Mouse (Mus musculus): Measurements from ENCODE around the gene Gm20716. TPM values are rescaled to one million over a fixed set of nuclear protein-coding genes. Genes with fewer than 3 reads are reported as not detected.
A peak's percentile ranks its signal among the peaks of the same experiment; 100 is the strongest.

Gene Gm20716
- polyA plus RNA-seq, 1 experiment from 2014 or later: 24.6 TPM

DNA sequence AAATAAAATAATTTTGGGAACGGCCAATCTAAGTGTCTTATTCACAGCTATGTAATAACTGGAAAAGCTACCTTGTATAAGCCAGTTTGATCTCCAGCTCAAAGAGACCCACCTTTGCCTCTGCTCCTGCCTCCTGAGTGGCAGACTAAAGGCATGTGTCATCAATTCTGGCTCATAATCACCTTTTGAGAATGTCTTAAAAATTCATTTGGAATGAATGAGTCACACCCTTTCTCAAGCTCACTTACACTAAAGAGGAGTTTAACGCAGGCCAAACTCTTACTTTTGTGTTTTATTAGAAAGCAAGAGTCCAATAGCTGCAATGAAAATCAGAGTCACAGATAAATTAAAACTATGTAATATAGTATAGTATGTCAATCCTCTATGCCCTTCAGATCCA is 38.3 kb downstream of the Gm20716 start:
- no peak overlapping the region for H3K4me3 ChIP-seq (ENCODE audit: low read depth, low read length)
- peaks cover 5% of the 10 kb centered on the region; the same call in 1 of the 2 replicates for H3K36me3 ChIP-seq (ENCODE audit: control insufficient read depth, insufficient read depth, low read length)
- H3K27ac ChIP-seq (ENCODE audit: low read depth, low read length): no peak overlapping the region

DNA sequence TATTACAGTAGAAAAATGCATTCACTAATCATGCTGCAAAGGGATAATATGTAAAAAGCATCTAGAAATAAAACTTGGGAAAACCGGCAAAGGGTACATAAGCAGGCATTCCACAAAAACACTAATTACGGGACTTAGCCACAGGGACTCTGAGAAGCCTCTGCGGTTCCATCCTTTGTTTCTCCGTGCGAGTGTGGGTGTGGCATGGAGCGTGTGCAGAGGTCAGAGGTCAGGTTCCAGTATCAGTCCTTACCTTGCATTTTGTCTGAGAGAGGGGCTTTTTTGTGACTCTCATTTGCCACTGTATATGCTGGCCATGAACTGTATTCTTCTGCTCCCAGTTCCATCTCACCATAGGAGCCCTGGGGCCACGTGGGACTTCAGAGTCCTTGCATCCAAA is 54.2 kb downstream of the Gm20716 start:
- Histone ChIP-seq H3K9ac (ENCODE audit: low read length) (no peak overlapping the region), H3K4me1 (ENCODE audit: control insufficient read depth, insufficient read depth, low read length) (no peaks in the 10 kb centered on the region), H3K4me2 (no peak overlapping the region), H3K9me3 (ENCODE audit: control insufficient read depth, low read length) (no peaks in the 10 kb centered on the region), H3K27ac (ENCODE audit: low read depth, low read length) (no peak overlapping the region), H3K27me3 (ENCODE audit: control insufficient read depth, insufficient read depth, low read length) (no peaks in the 10 kb centered on the region), H3K36me3 (ENCODE audit: control insufficient read depth, insufficient read depth, low read length) (0 out of 2 replicates have a peak, but pooled peaks cover 3% of the 10 kb centered on the region), H3K4me3 (ENCODE audit: low read depth, low read length) (no peak overlapping the region)
- ATAC-seq (ENCODE audit: low FRiP score) (no peak), DNase-seq (ENCODE audit: low spot score, missing footprints) (no peak)
- WGBS: 40% methylated on average over 7 of the region's 7 CpGs

More for the DNA sequence above, 38.3 kb downstream of the Gm20716 start:
- H3K4me2 ChIP-seq: no peak overlapping the region
- no peaks in the 10 kb centered on the region for H3K27me3 ChIP-seq (ENCODE audit: control insufficient read depth, insufficient read depth, low read length)
- 96% methylated on average over 2 of the region's 2 CpGs for WGBS
- no peaks in the 10 kb centered on the region for H3K9me3 ChIP-seq (ENCODE audit: control insufficient read depth, low read length)
- no peak overlapping the region for H3K9ac ChIP-seq (ENCODE audit: low read length)
- DNase-seq (ENCODE audit: low spot score, missing footprints): no peak
- H3K4me1 ChIP-seq (ENCODE audit: control insufficient read depth, insufficient read depth, low read length): peaks cover 1% of the 10 kb centered on the region; the same call in 1 of the 2 replicates
- no peak for ATAC-seq (ENCODE audit: low FRiP score)

DNA sequence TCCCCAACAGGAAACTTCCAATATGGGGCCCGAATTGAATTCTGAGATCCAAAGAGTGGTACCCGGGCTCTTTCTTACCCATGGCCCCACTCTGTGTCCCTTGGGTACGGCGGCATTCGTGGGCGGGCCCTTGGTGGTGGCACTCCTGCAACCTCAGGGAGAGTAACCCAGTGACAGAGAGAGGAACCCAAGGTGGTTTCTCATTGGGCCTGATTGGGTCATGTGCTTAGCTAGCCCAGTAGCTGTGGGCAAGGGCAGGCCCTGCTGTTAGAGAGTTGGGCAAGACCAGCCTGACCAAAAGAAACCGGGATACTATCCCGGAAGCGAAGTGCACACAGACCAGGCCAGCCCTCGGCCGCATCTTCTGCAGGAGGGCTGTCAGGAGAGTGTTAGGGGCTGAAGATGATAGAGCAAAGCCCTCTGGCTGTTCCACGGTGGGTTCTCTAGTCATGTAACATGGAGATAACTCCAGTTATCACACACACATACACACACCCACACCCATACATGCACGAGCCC is 59.9 kb downstream of the Gm20716 start:
- no peak overlapping the region for H3K27ac ChIP-seq (ENCODE audit: low read depth, low read length)
- H3K4me3 ChIP-seq (ENCODE audit: low read depth, low read length): no peak overlapping the region
- H3K36me3 ChIP-seq (ENCODE audit: control insufficient read depth, insufficient read depth, low read length): no peaks in the 10 kb centered on the region
- peaks cover 27% of the 10 kb centered on the region for H3K4me1 ChIP-seq (ENCODE audit: control insufficient read depth, insufficient read depth, low read length)
- H3K4me2 ChIP-seq: peak overlapping the region; percentile 20; the same call in 1 of the 2 replicates
- DNase-seq (ENCODE audit: low spot score, missing footprints) (peak; percentile 89), ATAC-seq (ENCODE audit: low FRiP score) (peak; percentile 64)
- H3K9me3 ChIP-seq (ENCODE audit: control insufficient read depth, low read length): no peaks in the 10 kb centered on the region
- no peak overlapping the region for H3K9ac ChIP-seq (ENCODE audit: low read length)
- no peaks in the 10 kb centered on the region for H3K27me3 ChIP-seq (ENCODE audit: control insufficient read depth, insufficient read depth, low read length)
- 11% methylated on average over 13 of the region's 13 CpGs for WGBS

DNA sequence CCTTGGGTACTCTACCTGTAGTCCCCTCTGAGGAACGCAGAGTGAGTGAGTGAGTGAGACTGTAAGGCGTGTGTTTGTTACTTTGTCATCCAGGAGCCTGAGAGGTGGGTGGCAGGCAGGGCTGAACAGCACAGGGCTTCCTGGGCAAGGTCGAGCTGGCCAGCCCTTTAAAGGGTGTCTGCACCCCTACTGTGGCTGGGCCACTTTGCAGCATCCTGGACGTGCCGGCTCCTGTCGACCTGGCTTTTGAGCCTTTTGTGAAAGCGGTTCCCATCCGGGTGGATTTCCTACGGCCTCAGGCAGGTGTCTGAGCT is 60.4 kb downstream of the Gm20716 start:
- no peak overlapping the region for H3K9ac ChIP-seq (ENCODE audit: low read length)
- H3K4me1 ChIP-seq (ENCODE audit: control insufficient read depth, insufficient read depth, low read length): peaks cover 27% of the 10 kb centered on the region
- no peaks in the 10 kb centered on the region for H3K9me3 ChIP-seq (ENCODE audit: control insufficient read depth, low read length)
- H3K4me2 ChIP-seq: peak overlapping the region; percentile 20; the same call in 1 of the 2 replicates
- 0 out of 2 replicates have a peak, but pooled peaks have one; percentile 1 for ATAC-seq (ENCODE audit: low FRiP score)
- no peak overlapping the region for H3K4me3 ChIP-seq (ENCODE audit: low read depth, low read length)
- DNase-seq (ENCODE audit: low spot score, missing footprints): no peak
- no peaks in the 10 kb centered on the region for H3K36me3 ChIP-seq (ENCODE audit: control insufficient read depth, insufficient read depth, low read length)
- WGBS: 3% methylated on average over 9 of the region's 9 CpGs
- no peak overlapping the region for H3K27ac ChIP-seq (ENCODE audit: low read depth, low read length)
- no peaks in the 10 kb centered on the region for H3K27me3 ChIP-seq (ENCODE audit: control insufficient read depth, insufficient read depth, low read length)

DNA sequence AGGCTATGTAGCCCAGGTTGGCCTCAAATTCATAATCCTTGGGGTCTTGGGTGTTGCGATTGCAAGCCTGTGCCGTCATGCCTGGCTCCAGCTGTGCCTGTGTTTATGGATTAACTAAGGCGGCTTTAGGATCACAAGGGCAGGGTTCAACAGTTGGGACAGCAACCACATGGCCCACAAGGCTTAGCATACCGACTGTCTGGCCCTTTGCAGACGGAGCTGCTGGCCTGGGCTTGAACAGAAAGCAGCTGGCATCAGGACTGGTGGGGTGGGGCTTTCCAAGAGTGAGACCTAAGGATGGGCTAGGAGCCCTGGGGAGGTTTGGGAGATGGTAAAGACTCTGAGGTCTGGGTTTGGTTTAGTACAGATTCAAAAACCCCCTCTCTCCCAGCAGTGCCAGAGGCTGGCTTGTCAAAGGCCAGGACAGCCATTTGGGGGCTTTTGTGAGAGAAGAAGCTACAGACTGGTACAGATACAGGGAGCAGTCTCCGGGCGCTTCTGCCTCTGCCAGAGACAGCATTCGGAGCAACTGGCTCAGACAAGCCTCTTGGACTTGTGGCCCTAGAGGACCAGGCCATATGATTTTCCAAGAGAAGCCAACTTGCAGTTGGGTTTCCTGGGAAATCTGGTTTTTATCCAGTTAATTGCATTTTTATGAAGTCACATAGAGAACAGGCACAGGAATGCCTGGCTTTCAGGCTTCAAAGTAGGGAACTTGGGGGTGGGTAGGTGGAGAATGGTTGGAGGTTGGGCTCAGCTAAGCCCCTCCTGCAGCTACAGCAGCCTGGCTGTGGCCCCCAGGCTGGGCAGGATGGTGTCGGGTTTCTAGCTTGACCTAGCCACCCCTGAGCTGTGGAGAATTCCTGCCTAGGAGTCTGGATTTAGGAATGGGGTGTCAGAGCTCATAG is 61.0 kb downstream of the Gm20716 start:
- Histone ChIP-seq H3K36me3 (ENCODE audit: control insufficient read depth, insufficient read depth, low read length) (no peaks in the 10 kb centered on the region), H3K4me2 (no peak overlapping the region), H3K27ac (ENCODE audit: low read depth, low read length) (no peak overlapping the region; the same call in 1 of the 2 replicates), H3K27me3 (ENCODE audit: control insufficient read depth, insufficient read depth, low read length) (no peaks in the 10 kb centered on the region), H3K9ac (ENCODE audit: low read length) (0 out of 2 replicates have a peak overlapping the region, but pooled peaks have one; percentile 33), H3K9me3 (ENCODE audit: control insufficient read depth, low read length) (no peaks in the 10 kb centered on the region), H3K4me3 (ENCODE audit: low read depth, low read length) (no peak overlapping the region), H3K4me1 (ENCODE audit: control insufficient read depth, insufficient read depth, low read length) (peaks cover 27% of the 10 kb centered on the region)
- 27% methylated on average over 9 of the region's 9 CpGs for WGBS
- peak; percentile 57 for ATAC-seq (ENCODE audit: low FRiP score)
- peak; percentile 89 for DNase-seq (ENCODE audit: low spot score, missing footprints)

DNA sequence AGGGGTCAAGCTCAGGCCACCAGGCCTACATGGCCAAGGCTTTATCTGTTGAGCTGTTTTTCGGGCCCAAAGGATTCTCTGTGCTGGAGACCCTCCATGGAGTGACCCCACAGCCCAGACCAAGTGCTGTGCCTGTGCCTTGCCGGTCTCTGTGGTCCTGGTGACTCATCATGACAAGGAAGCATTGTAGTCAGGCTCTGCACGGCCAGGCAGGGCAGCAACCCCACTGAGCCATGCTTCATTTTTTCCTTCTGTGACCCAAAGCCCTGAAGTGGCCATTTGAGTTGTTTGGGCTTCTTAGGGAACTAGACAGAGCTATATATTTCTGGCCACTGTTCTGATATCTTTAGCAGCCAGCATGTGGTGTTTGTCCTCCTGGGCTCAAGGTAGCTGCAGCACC is 62.4 kb downstream of the Gm20716 start:
- ATAC-seq (ENCODE audit: low FRiP score) (no peak), DNase-seq (ENCODE audit: low spot score, missing footprints) (no peak)
- H3K27ac ChIP-seq (ENCODE audit: low read depth, low read length): no peak overlapping the region
- no peaks in the 10 kb centered on the region for H3K9me3 ChIP-seq (ENCODE audit: control insufficient read depth, low read length)
- no peak overlapping the region for H3K4me3 ChIP-seq (ENCODE audit: low read depth, low read length)
- no peaks in the 10 kb centered on the region for H3K27me3 ChIP-seq (ENCODE audit: control insufficient read depth, insufficient read depth, low read length)
- H3K36me3 ChIP-seq (ENCODE audit: control insufficient read depth, insufficient read depth, low read length): no peaks in the 10 kb centered on the region
- no peak overlapping the region for H3K9ac ChIP-seq (ENCODE audit: low read length)
- WGBS: 64% methylated on average over 3 of the region's 3 CpGs
- no peak overlapping the region for H3K4me2 ChIP-seq
- H3K4me1 ChIP-seq (ENCODE audit: control insufficient read depth, insufficient read depth, low read length): peaks cover 27% of the 10 kb centered on the region

DNA sequence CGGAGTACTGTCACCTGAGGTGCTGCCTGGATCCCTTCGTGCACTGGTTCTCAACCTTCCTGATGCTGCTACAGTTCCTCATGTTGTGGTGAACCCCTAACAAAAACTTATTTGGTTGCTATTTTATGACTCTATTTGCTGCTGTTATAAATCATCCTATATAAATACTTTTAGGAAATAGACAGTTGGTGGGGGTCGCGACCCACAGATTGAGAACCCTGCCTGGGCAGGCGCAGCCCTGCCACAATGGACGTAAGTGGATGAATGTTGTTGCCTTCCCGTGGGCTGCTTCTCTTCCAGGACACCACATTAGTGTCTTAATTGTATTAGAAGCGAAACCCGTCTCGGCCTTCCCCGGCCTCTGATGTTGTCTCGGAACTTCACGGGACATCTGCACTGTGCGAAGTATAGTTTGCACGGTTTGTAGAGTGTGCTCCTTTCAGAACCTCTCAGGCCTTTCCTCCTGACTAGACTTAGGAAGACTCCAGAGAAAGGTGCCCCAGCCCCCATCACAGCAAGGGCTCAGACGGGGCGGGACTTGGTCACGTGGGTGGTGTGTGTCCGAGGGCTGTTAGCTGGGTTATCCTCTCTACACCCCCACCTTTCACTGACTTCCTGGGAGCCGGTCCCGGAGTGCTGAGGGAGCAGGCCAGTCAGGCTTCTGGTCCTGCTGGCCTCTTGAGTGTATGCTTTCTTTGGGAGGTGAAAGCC is 63.3 kb downstream of the Gm20716 start:
- Histone ChIP-seq H3K27ac (ENCODE audit: low read depth, low read length) (no peak overlapping the region), H3K27me3 (ENCODE audit: control insufficient read depth, insufficient read depth, low read length) (no peaks in the 10 kb centered on the region; the same call in 1 of the 2 replicates), H3K9ac (ENCODE audit: low read length) (no peak overlapping the region), H3K4me3 (ENCODE audit: low read depth, low read length) (no peak overlapping the region), H3K4me1 (ENCODE audit: control insufficient read depth, insufficient read depth, low read length) (peaks cover 27% of the 10 kb centered on the region), H3K36me3 (ENCODE audit: control insufficient read depth, insufficient read depth, low read length) (no peaks in the 10 kb centered on the region), H3K9me3 (ENCODE audit: control insufficient read depth, low read length) (no peaks in the 10 kb centered on the region), H3K4me2 (no peak overlapping the region)
- DNase-seq (ENCODE audit: low spot score, missing footprints) (no peak), ATAC-seq (ENCODE audit: low FRiP score) (no peak)
- 54% methylated on average over 21 of the region's 21 CpGs for WGBS

DNA sequence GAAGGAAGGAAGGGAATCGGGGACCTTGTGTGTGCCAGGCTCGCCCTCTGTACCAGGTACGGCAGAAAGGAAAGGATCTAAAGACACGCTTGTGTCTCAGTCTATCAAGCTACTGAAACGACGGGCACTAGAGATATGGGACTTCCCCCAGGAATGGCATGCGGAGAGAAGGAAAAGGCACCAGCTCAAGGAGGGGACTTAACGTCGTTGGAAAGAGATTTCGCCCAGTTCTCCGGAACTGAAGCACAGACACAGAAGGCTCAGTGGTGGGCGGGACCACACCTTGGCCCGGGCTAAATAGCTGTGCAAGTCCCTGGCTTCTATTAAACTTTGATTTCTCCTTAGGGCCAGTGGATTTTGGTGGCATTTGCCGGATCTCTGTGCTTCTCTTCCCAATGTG is 68.2 kb downstream of the Gm20716 start:
- no peaks in the 10 kb centered on the region for H3K36me3 ChIP-seq (ENCODE audit: control insufficient read depth, insufficient read depth, low read length)
- no peaks in the 10 kb centered on the region; the same call in none of the 2 replicates for H3K27me3 ChIP-seq (ENCODE audit: control insufficient read depth, insufficient read depth, low read length)
- H3K9ac ChIP-seq (ENCODE audit: low read length): peak overlapping the region; percentile 53
- H3K27ac ChIP-seq (ENCODE audit: low read depth, low read length): no peak overlapping the region
- 11% methylated on average over 14 of the region's 14 CpGs for WGBS
- peak overlapping the region; percentile 9; the same call in 1 of the 2 replicates for H3K4me3 ChIP-seq (ENCODE audit: low read depth, low read length)
- peak; percentile 89 for DNase-seq (ENCODE audit: low spot score, missing footprints)
- no peaks in the 10 kb centered on the region for H3K9me3 ChIP-seq (ENCODE audit: control insufficient read depth, low read length)
- peak overlapping the region; percentile 34 for H3K4me2 ChIP-seq
- peaks cover 16% of the 10 kb centered on the region; the same call in 1 of the 2 replicates for H3K4me1 ChIP-seq (ENCODE audit: control insufficient read depth, insufficient read depth, low read length)
- no peak for ATAC-seq (ENCODE audit: low FRiP score)

Measured in midbrain, embryonic 11.5 days (tissue).